Mouse (Mus musculus) monocyte, adult 5-6 weeks (primary cell): ENCODE results near the gene Slco1a1. TPM values are rescaled to one million over a fixed set of nuclear protein-coding genes. Genes with fewer than 3 reads are reported as not detected.
"Not testable (repeated sequence)": the region's sequence is repeated elsewhere in the genome, so short reads cannot be mapped to it uniquely, and the experiment has no call there.

Source experiments
- ATAC-seq: fragments of 153-309, 156-312 bp; replicated peaks from 2 replicates; pipeline ENCODE4 v1.8.0; 2017; ENCODE audit warnings: mild to moderate bottlenecking; ENCODE audit not compliant: low TSS enrichment, insufficient number of reproducible peaks, severe bottlenecking, poor library complexity, low FRiP score
- total RNA-seq: library from RNA; stranded (forward); fragments of 200-1000, 200-491, 200-594 nt; gene quantifications from 3 replicates; pipeline ENCODE4 v1.2.3, GENCODE M21; 2017

Gene Slco1a1
- total RNA-seq = not detected in 3 replicates

- ATAC-seq = no peak
These were observed at the start of gene Slco1a1 for GRCm38 (mm10) chr6:141946862-141947261. TSS of gene Slco1a1 (minus strand) at chr6:141946962.

- ATAC-seq = no peak
These were observed 40.0 kb upstream of the Slco1a1 start for GRCm38 (mm10) chr6:141986772-141987171.

DNA sequence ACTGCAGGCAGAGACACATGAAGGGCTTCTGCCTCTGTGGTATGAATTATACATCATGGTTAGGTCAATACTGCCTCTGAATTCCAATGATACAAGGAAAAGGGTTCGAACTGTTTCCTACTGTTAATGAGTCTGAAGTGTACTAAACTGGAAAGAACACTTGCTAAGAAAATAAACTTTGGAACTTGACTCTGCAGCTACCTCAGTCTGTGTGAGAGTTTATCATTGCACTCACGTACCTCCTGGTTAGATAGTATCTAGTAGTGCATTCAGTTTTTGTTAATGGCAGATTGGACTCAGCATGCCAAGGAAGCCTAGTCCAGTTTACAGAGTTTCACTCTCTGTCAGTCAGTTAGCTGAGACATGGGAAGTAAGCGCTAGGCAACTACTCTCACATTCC lies 37.9 kb upstream of the Slco1a1 start:
- ATAC-seq = no peak

GRCm38 (mm10) chr6:141962420-141962819 lies 15.7 kb upstream of the Slco1a1 start:
- ATAC-seq = no peak

DNA sequence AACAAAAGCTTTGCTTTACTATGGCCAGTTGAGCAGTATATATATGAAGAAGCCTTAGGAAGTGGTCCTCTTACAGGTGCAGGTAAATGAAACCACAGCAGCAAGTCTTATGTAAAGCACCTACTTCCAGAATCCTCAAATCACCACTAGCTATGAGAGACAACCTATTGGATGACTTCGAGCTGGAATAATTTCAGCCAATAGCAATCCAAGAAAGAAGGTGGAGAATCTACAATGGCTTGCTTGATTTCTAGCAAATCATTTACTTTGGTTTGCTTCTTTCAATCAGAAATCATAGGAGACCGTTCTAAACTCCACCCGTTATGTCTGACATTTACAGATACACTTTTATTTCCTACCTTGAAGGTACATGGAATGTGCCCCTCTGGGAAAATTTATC lies 15.1 kb upstream of the Slco1a1 start:
- no peak for ATAC-seq

- no peak for ATAC-seq
These were observed 13.7 kb upstream of the Slco1a1 start for GRCm38 (mm10) chr6:141960482-141960881.

DNA sequence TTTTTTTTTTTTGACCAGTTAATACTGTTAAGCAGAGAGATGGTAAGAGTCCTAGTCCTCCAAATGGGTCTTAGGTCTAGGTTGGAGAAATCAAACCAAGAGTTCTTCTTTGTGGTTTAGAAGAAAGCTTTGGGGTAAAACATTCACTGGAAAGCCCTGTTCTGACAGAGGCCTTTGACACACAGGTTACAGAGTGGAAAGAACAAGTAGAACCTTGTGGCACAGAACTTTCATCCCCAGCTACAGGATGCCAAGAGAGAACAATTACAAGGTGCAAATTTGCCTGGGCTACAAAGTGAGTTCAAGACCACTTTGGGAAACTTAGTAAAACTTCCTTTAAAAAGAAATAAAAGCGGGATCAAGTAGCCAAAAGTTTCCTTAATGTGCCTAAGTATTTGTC lies 6.3 kb downstream of the Slco1a1 start:
- ATAC-seq = no peak

DNA sequence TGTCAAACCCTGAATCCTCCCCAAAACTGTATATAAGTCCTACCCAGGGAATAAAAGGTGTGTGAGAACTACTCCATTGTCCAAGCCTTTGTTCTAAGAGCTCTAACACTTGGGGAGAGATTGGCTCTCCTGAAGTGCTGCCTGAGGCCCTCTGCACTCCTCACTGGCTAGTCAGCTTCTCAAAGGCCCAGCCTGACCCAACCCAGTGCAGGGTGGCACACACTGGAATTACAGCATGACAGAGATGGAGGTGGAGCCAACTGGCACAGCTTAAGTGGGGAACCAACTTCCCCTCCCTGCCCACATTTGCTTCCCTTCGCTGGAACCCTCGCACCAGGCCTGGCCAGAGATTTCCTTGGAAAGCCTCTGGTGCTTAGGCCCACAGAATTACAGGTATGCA lies 48.6 kb downstream of the Slco1a1 start:
- ATAC-seq = no peak

GRCm38 (mm10) chr6:141889723-141890122 lies 57.0 kb downstream of the Slco1a1 start:
- no peak for ATAC-seq

GRCm38 (mm10) chr6:141888248-141888647 lies 58.5 kb downstream of the Slco1a1 start:
- no peak for ATAC-seq

DNA sequence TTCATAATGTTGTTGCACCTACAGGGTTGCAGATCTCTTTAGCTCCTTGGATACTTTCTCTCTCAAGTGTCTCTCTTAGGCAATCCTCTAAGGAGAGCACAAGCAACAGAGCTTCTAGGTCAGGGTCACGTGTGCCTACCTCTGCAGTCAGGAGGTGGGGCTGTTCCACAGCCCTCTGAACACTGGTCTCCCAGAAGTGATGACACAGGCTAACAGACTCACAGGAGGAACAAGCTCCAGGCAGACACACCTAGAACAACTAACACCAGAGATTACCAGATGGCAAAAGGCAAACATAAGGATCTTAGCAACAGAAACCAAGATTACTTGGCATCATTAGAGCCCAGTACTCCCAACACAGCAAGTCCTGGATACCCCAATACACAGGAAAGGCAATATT lies 64.2 kb downstream of the Slco1a1 start:
- ATAC-seq = no peak

DNA sequence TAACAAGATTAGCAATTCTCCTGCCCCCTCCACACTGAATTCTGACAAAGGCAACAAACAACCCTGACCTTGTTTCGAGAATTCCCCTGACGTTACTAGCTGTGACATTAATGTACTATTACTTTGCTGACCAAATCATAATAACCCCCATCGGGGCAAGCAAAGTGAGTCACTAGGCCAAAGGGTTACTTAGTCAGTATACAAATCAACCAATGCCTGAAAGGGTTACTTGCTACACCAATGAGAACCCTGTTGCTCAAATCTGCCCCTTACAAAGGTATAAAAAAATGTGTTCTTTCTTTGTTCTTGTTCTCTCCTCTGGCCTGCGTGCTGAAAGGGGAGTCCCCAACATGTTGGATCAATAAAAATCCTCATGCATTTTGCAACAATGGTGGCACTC lies 71.0 kb downstream of the Slco1a1 start:
- not testable (repeated sequence) for ATAC-seq

DNA sequence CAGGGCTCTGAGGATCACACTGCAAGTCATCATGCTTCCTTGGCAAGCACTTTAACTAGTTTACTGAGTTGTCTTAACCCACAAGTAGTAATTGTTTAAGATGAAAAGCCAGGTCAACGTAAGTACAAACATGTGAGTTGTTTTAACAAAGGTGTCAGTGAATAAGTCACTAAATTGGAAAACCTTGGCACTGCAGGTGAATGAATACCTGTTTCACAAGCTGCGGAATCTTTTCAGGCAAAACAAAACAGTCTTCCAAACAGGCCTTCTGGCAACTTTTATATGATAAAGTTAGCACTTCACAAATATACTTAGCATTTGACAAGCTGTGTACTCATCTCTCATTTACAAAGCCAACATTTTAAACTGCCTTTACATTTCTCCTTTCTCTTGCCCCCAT lies 75.1 kb downstream of the Slco1a1 start:
- ATAC-seq = no peak

- ATAC-seq = no peak
These were observed 78.0 kb downstream of the Slco1a1 start for GRCm38 (mm10) chr6:141868735-141869134.

- no peak for ATAC-seq
These were observed 80.7 kb downstream of the Slco1a1 start for GRCm38 (mm10) chr6:141866026-141866425.

DNA sequence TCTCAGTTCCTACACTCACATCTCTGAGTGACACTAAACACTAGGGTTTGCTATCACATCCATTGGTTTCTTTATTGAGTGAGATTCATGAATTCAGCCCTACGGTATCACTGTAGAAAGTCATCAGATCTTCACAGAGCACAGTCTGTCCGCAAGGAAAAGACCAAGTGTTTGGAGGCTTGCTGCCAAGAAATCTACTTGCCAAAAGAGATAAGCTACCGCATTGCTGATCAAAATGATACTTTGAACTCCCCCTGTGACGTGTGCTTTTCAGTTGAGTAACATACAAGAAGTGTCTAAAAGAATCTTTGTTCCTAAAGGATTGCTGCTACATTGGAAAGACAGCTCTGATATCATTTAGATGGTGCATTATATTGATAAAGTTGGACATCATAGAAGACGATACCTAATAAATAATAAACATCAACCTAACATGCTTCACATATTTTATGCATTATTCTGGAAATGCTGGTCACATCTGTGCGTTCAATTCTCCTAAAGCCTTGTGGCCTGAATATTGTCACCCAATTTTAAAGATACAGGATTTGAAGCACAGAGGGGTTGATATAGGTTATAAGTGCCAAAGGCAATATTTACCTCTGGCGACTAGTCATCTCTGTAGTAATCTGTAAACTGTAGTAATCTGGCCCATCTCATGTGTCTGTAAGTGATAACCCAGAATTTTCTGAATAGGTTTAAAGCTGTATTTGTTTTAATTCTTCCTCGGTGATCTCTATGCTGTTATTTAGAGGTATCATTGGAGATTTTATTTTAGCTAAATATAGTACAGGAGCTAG lies 88.8 kb downstream of the Slco1a1 start:
- no peak for ATAC-seq

Other genes starting within 250 kb of the Slco1a1 start
- gene Gm5724, start 173.2 kb downstream of the Slco1a1 start, total RNA-seq = not detected in 3 replicates
- gene Slco1a4, start 90.8 kb downstream of the Slco1a1 start, total RNA-seq = not detected in 3 replicates
- not detected in 3 replicates for gene Gm6614, start 64.5 kb upstream of the Slco1a1 start, total RNA-seq